Mouse (Mus musculus) neural tube, embryonic 14.5 days (tissue): Measurements from ENCODE around the gene Barhl2. TPM values are rescaled to one million over a fixed set of nuclear protein-coding genes. Genes with fewer than 3 reads are reported as not detected.
A peak's percentile ranks its signal among the peaks of the same experiment; 100 is the strongest.

Experiments
- ATAC-seq: fragments of 200-750 bp; cut with Nextera tagmentation; 2 replicates; pipeline ENCODE4 v1.8.0; 2017; ENCODE audit warnings: low read depth, mild to moderate bottlenecking, moderate TSS enrichment, moderate library complexity
- H3K27ac ChIP-seq: fragments of 300-500 bp; sonication (generic); 2 replicates; pipeline ENCODE4 v1.5.1; 2014; ENCODE audit warnings: low read depth, mild to moderate bottlenecking, control low read depth, low read length, moderate library complexity, mixed read lengths
- H3K27me3 ChIP-seq: fragments of 300-500 bp; sonication (generic); 2 replicates; pipeline ENCODE4 v1.6.1; 2014; ENCODE audit warnings: low read length; ENCODE audit not compliant: control insufficient read depth, insufficient read depth
- H3K36me3 ChIP-seq: fragments of 300-500 bp; sonication (generic); 2 replicates; pipeline ENCODE4 v1.6.1; 2014; ENCODE audit warnings: low read length, mixed read lengths; ENCODE audit not compliant: control insufficient read depth, insufficient read depth
- H3K4me1 ChIP-seq: fragments of 300-500 bp; sonication (generic); 2 replicates; pipeline ENCODE4 v1.6.1; 2014; ENCODE audit warnings: low read length; ENCODE audit not compliant: control insufficient read depth, insufficient read depth
- H3K4me2 ChIP-seq: fragments of 300-500 bp; sonication (generic); 2 replicates; pipeline ENCODE4 v1.6.1; 2014; ENCODE audit warnings: mild to moderate bottlenecking, low read depth, low read length, control low read depth
- H3K4me3 ChIP-seq: fragments of 300-500 bp; sonication (generic); 2 replicates; pipeline ENCODE4 v1.5.1; 2014; ENCODE audit warnings: low read depth, low read length, control low read depth, mixed read lengths
- H3K9ac ChIP-seq: fragments of 300-500 bp; sonication (generic); replicated peaks from 2 replicates; pipeline ENCODE4 v1.6.1; 2014; ENCODE audit warnings: low read depth, mild to moderate bottlenecking, control low read depth, low read length, mixed read lengths
- H3K9me3 ChIP-seq: fragments of 300-500 bp; sonication (generic); 2 replicates; pipeline ENCODE4 v1.6.1; 2016; ENCODE audit warnings: low read length; ENCODE audit not compliant: control insufficient read depth
- WGBS: fragments of 180-500 bp; shearing (Covaris S2); extraction: QIAGEN DNeasy Blood & Tissue Kit; methylation state at CpG from one replicate; pipeline ENCODE4 v1.1.7; 2014; 5-methylcytosine and 5-hydroxymethylcytosine counted together
- polyA plus RNA-seq: library from polyadenylated mRNA; unstranded; fragments of >200 nt; fragmentation: Nextera tagmentation; extraction: Ambion mirVana; gene quantifications from 2 replicates; pipeline ENCODE4 v1.2.1, GENCODE M21; 2014

The Barhl2 gene
- polyA plus RNA-seq, 1 experiment from 2014 or later = 2.7 TPM

DNA sequence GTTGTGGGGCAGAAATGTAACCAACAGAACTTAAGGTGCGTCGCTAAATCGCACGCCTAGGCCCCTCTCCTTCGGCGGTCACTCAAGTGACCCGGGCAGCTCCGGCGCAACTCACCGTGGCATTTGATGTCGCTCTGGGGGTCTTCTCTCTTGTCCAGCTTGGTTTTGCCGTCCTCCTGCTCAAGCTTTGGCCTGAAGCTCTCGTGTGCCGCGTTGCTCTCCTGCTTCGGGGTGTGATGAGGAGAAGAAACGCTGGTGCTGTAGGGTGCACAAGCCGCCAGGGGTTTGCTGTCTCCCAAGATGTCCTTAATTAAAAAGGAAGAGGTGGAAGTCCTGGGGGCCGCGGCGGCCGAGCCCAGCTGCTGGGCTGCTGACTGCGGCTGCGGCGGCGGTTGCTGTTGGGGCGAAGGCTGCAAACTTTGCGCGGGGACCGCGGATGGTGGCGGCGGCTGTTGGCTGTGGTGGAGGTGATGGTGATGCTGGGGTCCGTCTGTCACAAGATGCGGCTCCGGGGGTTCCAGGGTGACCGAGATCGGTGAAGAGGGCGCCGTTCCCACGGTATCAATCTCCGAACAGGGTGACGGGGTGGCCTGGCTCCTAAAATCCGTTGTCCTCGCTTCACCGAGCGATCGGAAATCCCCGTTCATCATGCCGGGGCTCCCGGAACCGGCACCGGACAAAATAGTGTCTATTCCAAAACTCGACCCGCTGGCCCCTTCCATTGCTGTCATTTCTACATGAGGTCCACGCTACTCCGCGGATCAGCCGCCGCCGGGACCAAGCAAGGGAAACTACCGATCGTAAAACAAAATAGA lies 648 bp downstream of the Barhl2 start:
- H3K9ac ChIP-seq = peak overlapping the region; percentile 21; the same call in 1 of the 2 replicates

GRCm38 (mm10) chr5:106455984-106456383 lies 2.0 kb downstream of the Barhl2 start:
- 3% methylated on average over 7 of the region's 7 CpGs for WGBS
- Histone ChIP-seq H3K36me3 (no peaks in the 10 kb centered on the region), H3K9ac (no peak overlapping the region), H3K4me3 (peak overlapping the region; percentile 7; the same call in 1 of the 2 replicates), H3K4me1 (peaks cover 8% of the 10 kb centered on the region; the same call in 1 of the 2 replicates), H3K4me2 (no peak overlapping the region), H3K9me3 (no peaks in the 10 kb centered on the region), H3K27ac (no peak overlapping the region), H3K27me3 (peaks cover 64% of the 10 kb centered on the region)
- ATAC-seq = no peak

More for the DNA sequence above, 648 bp downstream of the Barhl2 start:
- peak overlapping the region; percentile 7; the same call in 1 of the 2 replicates for H3K4me3 ChIP-seq
- under 1% methylated on average over 63 of the region's 63 CpGs for WGBS
- peaks cover 71% of the 10 kb centered on the region for H3K27me3 ChIP-seq
- H3K27ac ChIP-seq = peak overlapping the region; percentile 39
- H3K4me1 ChIP-seq = peaks cover 8% of the 10 kb centered on the region; the same call in 1 of the 2 replicates
- no peak for ATAC-seq
- no peaks in the 10 kb centered on the region for H3K9me3 ChIP-seq
- no peaks in the 10 kb centered on the region for H3K36me3 ChIP-seq
- H3K4me2 ChIP-seq = no peak overlapping the region

GRCm38 (mm10) chr5:106455106-106455920 lies 2.7 kb downstream of the Barhl2 start:
- Histone ChIP-seq H3K9me3 (no peaks in the 10 kb centered on the region), H3K36me3 (no peaks in the 10 kb centered on the region), H3K4me2 (no peak overlapping the region), H3K4me3 (peak overlapping the region; percentile 16; the same call in 1 of the 2 replicates), H3K4me1 (peaks cover 8% of the 10 kb centered on the region; the same call in 1 of the 2 replicates), H3K27ac (no peak overlapping the region), H3K9ac (0 out of 2 replicates have a peak overlapping the region, but pooled peaks have one; percentile 13), H3K27me3 (peaks cover 65% of the 10 kb centered on the region)
- ATAC-seq = no peak
- WGBS = 1% methylated on average over 17 of the region's 17 CpGs

DNA sequence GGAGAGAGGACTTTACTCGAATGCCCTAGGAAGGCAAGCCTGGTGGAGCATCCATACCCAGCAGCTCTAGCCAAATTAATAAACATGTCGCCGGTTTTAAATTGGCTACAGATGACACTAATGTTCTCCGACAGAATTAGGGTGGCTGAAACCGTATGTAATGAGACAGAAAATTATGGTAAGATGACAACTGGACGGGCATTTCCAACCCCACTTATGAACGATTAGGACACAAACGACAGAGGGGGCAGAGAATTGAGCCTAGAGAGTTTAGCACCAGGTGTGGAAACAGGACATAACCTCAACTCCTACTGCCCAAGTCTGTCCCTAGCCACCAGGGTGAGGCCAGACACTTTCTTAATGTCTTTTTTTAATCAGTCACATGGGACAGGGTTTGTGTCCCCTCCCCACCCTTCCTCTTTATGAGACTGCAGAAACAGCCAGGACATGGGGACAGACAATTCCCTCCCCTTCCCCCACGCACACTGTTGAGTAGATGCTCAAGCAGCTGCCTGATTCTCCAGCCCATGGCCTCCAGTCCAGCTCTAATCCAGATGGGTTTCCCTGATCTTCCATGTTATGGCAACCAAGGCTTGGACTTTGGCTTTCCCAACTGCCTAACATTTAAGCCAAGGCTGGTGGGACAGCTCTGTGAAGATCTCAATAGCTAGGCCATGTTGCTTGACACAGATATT lies 3.4 kb downstream of the Barhl2 start:
- no peak overlapping the region for H3K4me2 ChIP-seq
- H3K9me3 ChIP-seq = no peaks in the 10 kb centered on the region
- H3K27me3 ChIP-seq = peaks cover 67% of the 10 kb centered on the region
- H3K9ac ChIP-seq = 0 out of 2 replicates have a peak overlapping the region, but pooled peaks have one; percentile 1
- peaks cover 8% of the 10 kb centered on the region; the same call in 1 of the 2 replicates for H3K4me1 ChIP-seq
- H3K36me3 ChIP-seq = no peaks in the 10 kb centered on the region
- WGBS = 0% methylated on average over 9 of the region's 9 CpGs
- no peak overlapping the region for H3K4me3 ChIP-seq
- no peak for ATAC-seq
- H3K27ac ChIP-seq = no peak overlapping the region

DNA sequence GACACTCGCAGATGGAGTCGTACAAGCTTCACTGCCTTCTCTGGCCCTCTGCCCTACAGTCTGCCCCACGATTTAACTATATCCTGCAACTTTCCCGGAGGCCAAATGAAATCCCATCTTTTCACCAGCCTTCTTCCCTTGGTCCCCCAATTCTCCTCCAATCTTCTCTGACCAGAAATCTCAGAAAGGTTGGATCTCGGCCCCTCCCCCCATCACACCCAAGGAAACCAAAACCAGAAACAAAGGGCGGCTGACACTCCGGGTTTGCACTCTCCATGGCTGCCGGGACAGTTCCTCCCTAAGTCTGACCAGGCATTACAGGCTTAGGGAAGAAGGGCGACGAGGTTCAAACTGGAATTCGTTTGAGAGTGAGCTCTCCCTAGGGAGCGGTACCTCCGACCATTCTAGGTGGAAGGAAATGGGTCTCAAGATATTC lies 4.1 kb downstream of the Barhl2 start:
- Histone ChIP-seq H3K4me2 (no peak overlapping the region), H3K4me1 (peaks cover 8% of the 10 kb centered on the region; the same call in 1 of the 2 replicates), H3K4me3 (0 out of 2 replicates have a peak overlapping the region, but pooled peaks have one; percentile 0), H3K27me3 (peaks cover 67% of the 10 kb centered on the region), H3K9me3 (no peaks in the 10 kb centered on the region), H3K27ac (no peak overlapping the region), H3K36me3 (no peaks in the 10 kb centered on the region), H3K9ac (no peak overlapping the region)
- no peak for ATAC-seq
- WGBS = under 1% methylated on average over 13 of the region's 13 CpGs

DNA sequence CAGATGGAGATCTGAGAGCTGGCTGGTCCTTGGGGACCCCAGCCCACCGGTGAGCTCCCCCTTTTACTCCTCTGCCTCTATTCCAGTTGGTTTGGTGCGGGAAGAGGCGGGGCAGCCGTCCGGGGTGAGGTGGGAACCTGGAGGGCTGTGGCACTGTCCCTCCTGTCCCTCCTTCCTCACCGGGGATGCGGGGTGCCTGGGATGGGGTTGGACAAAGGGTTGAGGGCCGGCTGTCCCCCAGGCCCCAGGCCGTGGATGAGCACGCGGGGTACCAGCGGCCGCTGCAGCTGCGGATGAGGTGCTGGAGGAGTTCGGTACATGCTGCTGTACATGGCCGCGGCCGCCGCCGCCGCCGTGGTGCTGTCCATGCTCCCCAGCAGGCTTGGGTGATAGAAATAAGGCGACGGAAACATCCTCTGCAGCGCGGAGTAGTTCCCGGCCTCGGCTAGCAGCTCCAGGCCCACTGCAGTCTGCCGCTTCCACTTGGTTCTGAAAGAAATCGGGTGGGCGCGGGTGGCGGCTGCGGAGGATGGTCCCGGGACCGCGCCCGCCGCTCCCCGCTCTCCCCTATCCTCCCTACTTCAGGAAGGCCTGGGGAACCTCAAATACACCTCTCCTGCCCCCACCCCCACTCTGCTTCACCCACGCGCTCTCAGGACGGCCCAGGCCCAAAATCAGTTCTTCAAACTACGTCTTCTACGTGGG lies 4.6 kb downstream of the Barhl2 start:
- peaks cover 64% of the 10 kb centered on the region for H3K27me3 ChIP-seq

DNA sequence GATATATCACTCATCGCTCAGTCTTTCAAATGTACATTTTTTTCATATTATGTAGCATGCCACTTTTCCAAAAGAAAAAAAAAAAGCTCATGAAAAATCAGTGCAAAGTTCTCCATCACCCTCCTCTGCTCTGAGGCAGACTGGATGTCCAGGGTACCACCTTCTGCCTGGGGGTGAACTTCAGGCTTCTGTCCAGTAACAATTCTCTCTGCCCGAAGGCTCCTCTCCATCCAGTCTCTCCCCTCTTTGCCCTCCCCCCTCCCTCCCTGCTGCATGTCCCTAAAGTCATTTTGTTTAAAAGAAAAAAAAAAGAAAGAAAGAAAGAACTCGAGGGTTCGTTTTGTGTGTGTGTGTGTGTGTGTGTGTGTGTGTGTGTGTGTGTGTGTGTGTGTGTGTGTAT lies 5.3 kb downstream of the Barhl2 start:
- Histone ChIP-seq H3K27me3 (peaks cover 65% of the 10 kb centered on the region), H3K27ac (no peak overlapping the region), H3K36me3 (no peaks in the 10 kb centered on the region), H3K4me3 (no peak overlapping the region), H3K4me1 (no peaks in the 10 kb centered on the region), H3K9ac (no peak overlapping the region), H3K4me2 (no peak overlapping the region), H3K9me3 (no peaks in the 10 kb centered on the region)
- no peak for ATAC-seq
- 4% methylated on average over 4 of the region's 4 CpGs for WGBS

More for the DNA sequence above, 4.6 kb downstream of the Barhl2 start:
- Histone ChIP-seq H3K4me1 (peaks cover 5% of the 10 kb centered on the region; the same call in 1 of the 2 replicates), H3K4me3 (peak overlapping the region; percentile 0; the same call in 1 of the 2 replicates), H3K27ac (peak overlapping the region; percentile 5; the same call in 1 of the 2 replicates), H3K9me3 (no peaks in the 10 kb centered on the region), H3K4me2 (no peak overlapping the region), H3K9ac (no peak overlapping the region), H3K36me3 (no peaks in the 10 kb centered on the region)
- no peak; the same call in 1 of the 2 replicates for ATAC-seq
- WGBS = 0% methylated on average over 27 of the region's 45 CpGs
